8 mouse cellular contexts compared by ENCODE assay signal in genomic region chr1:193702707-193703419, GRCm38 (mm10).
DNase-seq lines count a peak whose midpoint lies in the region; ATAC-seq and TF ChIP-seq lines count a peak whose summit lies in the region.

No protein-coding gene starts in this region.

- in situ Hi-C loops in CH12.LX (cut with MboI; ENCODE audit: low pct_ligation_motif_present, low pct_unique_long_range_greater_than_20kb, low sequenced_read_pairs): no loop called here

- peaks cover 3 to 5% of the 10 kb centered on the region in 2 experiments; a peak in 3 of 4 replicates for H3K4me1 ChIP-seq in CH12.LX (ENCODE audit: control insufficient read depth in 1 of 2, insufficient read depth in 2 of 2)
- no peaks in the 10 kb centered on the region for H3K4me1 ChIP-seq in kidney, adult 2 months (ENCODE audit: control insufficient read depth, insufficient read depth, low read length)
- H3K4me1 ChIP-seq in liver, embryonic 14.5 days (replicated peaks; ENCODE audit: control insufficient read depth in 2 of 2, insufficient read depth in 2 of 2, low read length in 1 of 2): no peaks in the 10 kb centered on the region; a peak in 1 of 4 replicates
- peaks cover 9% of the 10 kb centered on the region for H3K4me1 ChIP-seq in neural tube, embryonic 14.5 days (ENCODE audit: control insufficient read depth, insufficient read depth, low read length)

- H3K4me3 ChIP-seq in CH12.LX (replicated peaks in 1 of 3; ENCODE audit: low read depth in 2 of 3, low read length in 2 of 3, poor library complexity in 1 of 3): no peak overlapping the region
- H3K4me3 ChIP-seq in kidney, adult 2 months (ENCODE audit: insufficient read depth, low read depth, low read length): no peak overlapping the region
- H3K4me3 ChIP-seq in liver, embryonic 14.5 days (ENCODE audit: insufficient read depth in 1 of 2, low read depth in 2 of 2, low read length in 2 of 2): no peak overlapping the region
- no peak overlapping the region for H3K4me3 ChIP-seq in neural tube, embryonic 14.5 days (ENCODE audit: low read depth, low read length)

- DNase-seq in CH12.LX (ENCODE audit: extremely low read depth) (peak; percentile 44), adipocyte (ENCODE audit: low spot score) (peak; percentile 76)
- DNase-seq in embryo, embryonic 10 days (ENCODE audit: low spot score): peak; percentile 81
- DNase-seq in heart, adult 8-10 months (ENCODE audit: low spot score): peak; percentile 33
- peak; percentile 43 for DNase-seq in kidney, adult 2 months
- peak; percentile 9 to 23 (median 17) for DNase-seq in liver, embryonic 14.5 days (ENCODE audit: low read depth in 3 of 3, low spot score in 3 of 3)
- peak; percentile 13 to 22 for DNase-seq in thymus, postnatal 36 days

- H3K9ac ChIP-seq in CH12.LX (ENCODE audit: insufficient read depth, low read depth): no peak overlapping the region
- no peak overlapping the region for H3K9ac ChIP-seq in liver, embryonic 14.5 days (replicated peaks)
- H3K9ac ChIP-seq in neural tube, embryonic 14.5 days (replicated peaks; ENCODE audit: low read depth, low read length): peak overlapping the region; percentile 37; the same call in 1 of the 2 replicates

- TF ChIP-seq EP300 in CH12.LX (IDR thresholded peaks at IDR 0.05; ENCODE audit: low read length): no peak
- no peak for TF ChIP-seq EP300 in liver, embryonic 14.5 days (IDR thresholded peaks at IDR 0.05; ENCODE audit: low read depth)

- no peaks in the 10 kb centered on the region for H3K36me3 ChIP-seq in CH12.LX (replicated peaks in 1 of 2; ENCODE audit: control insufficient read depth in 1 of 2, insufficient read depth in 1 of 2, low read length in 1 of 2)
- no peaks in the 10 kb centered on the region for H3K36me3 ChIP-seq in kidney, adult 2 months (ENCODE audit: control insufficient read depth, insufficient read depth, low read length)
- no peaks in the 10 kb centered on the region for H3K36me3 ChIP-seq in liver, embryonic 14.5 days (replicated peaks; ENCODE audit: control insufficient read depth, insufficient read depth, low read depth)
- no peaks in the 10 kb centered on the region for H3K36me3 ChIP-seq in neural tube, embryonic 14.5 days (ENCODE audit: control insufficient read depth, insufficient read depth, low read length)

- H3K4me2 ChIP-seq in CH12.LX (ENCODE audit: insufficient read depth, low read depth, poor library complexity, severe bottlenecking): peak overlapping the region; percentile 48; the same call in 1 of the 2 replicates
- no peak overlapping the region for H3K4me2 ChIP-seq in liver, embryonic 14.5 days (ENCODE audit: low read depth)
- peak overlapping the region; percentile 46 for H3K4me2 ChIP-seq in neural tube, embryonic 14.5 days (ENCODE audit: low read depth, low read length)

- no peak for TF ChIP-seq POLR2A in CH12.LX (IDR thresholded peaks at IDR 0.05; ENCODE audit: low read depth, low read length)
- no peak for TF ChIP-seq POLR2A in kidney, adult 2 months (IDR thresholded peaks at IDR 0.05; ENCODE audit: low read depth, low read length)

- ATAC-seq in liver, embryonic 14.5 days (ENCODE audit: insufficient read depth): no peak
- peak; percentile 18; the same call in 1 of the 2 replicates for ATAC-seq in neural tube, embryonic 14.5 days (ENCODE audit: low read depth)

- 16% methylated on average over 15 of the region's 15 CpGs for WGBS in kidney, adult 2 months
- 31% methylated on average over 15 of the region's 15 CpGs for WGBS in liver, embryonic 14.5 days (ENCODE audit: insufficient replicate concordance)
- 10% methylated on average over 15 of the region's 15 CpGs for WGBS in neural tube, embryonic 14.5 days

- dilution Hi-C loops in CH12.LX (cut with MboI; ENCODE audit: extremely low pct_ligation_motif_present, extremely low pct_unique_long_range_greater_than_20kb, low sequenced_read_pairs): no loop called here

- peak; percentile 83 to 85 for TF ChIP-seq CTCF in CH12.LX (conservative IDR thresholded peaks at IDR 0.05 in 1 of 2, IDR thresholded peaks at IDR 0.05 in 1 of 2; ENCODE audit: low read depth in 2 of 2, low read length in 2 of 2)
- TF ChIP-seq CTCF in kidney, adult 2 months (conservative IDR thresholded peaks at IDR 0.05; ENCODE audit: insufficient read depth, insufficient read length, low read depth, low read length): peak; percentile 78
- TF ChIP-seq CTCF in liver, embryonic 14.5 days (IDR thresholded peaks at IDR 0.05; ENCODE audit: low read depth): peak; percentile 86

- peaks cover 7% of the 10 kb centered on the region for H3K27me3 ChIP-seq in CH12.LX (replicated peaks)
- H3K27me3 ChIP-seq in kidney, adult 2 months (replicated peaks; ENCODE audit: control insufficient read depth, insufficient read depth, low read length): no peaks in the 10 kb centered on the region
- no peaks in the 10 kb centered on the region for H3K27me3 ChIP-seq in liver, embryonic 14.5 days (ENCODE audit: control insufficient read depth, insufficient read depth, low read length)
- H3K27me3 ChIP-seq in neural tube, embryonic 14.5 days (ENCODE audit: control insufficient read depth, insufficient read depth, low read length): no peaks in the 10 kb centered on the region

- no peaks in the 10 kb centered on the region for H3K79me2 ChIP-seq in CH12.LX (replicated peaks; ENCODE audit: control insufficient read depth, extremely low read depth, insufficient read depth, poor library complexity, severe bottlenecking)

- peak; percentile 16 for TF ChIP-seq RAD21 in CH12.LX (IDR thresholded peaks at IDR 0.05; ENCODE audit: low read depth, low read length)

- no peak overlapping the region for H3K27ac ChIP-seq in CH12.LX (ENCODE audit: insufficient read depth, low read depth)
- H3K27ac ChIP-seq in kidney, adult 2 months (ENCODE audit: insufficient read depth, low read depth, low read length): no peak overlapping the region
- no peak overlapping the region for H3K27ac ChIP-seq in liver, embryonic 14.5 days
- H3K27ac ChIP-seq in neural tube, embryonic 14.5 days (ENCODE audit: low read depth, low read length): peak overlapping the region; percentile 36; the same call in 1 of the 2 replicates

- no peaks in the 10 kb centered on the region for H3K9me3 ChIP-seq in CH12.LX (replicated peaks; ENCODE audit: low read length)
- no peaks in the 10 kb centered on the region for H3K9me3 ChIP-seq in liver, embryonic 14.5 days (ENCODE audit: control insufficient read depth, low read length)
- H3K9me3 ChIP-seq in neural tube, embryonic 14.5 days (ENCODE audit: control insufficient read depth, low read length): no peaks in the 10 kb centered on the region

TF ChIP-seq in CH12.LX, 34 proteins besides CTCF, POLR2A, EP300 and RAD21:
- TF ChIP-seq SMC3 (IDR thresholded peaks at IDR 0.05; ENCODE audit: low read depth, low read length) (peak; percentile 72), IRF4 (IDR thresholded peaks at IDR 0.05; ENCODE audit: low read depth, low read length) (peak; percentile 41; the same call in 1 of the 2 replicates), UBTF (IDR thresholded peaks at IDR 0.05; ENCODE audit: low read depth, low read length) (no peak), MAZ (IDR thresholded peaks at IDR 0.05; ENCODE audit: low read depth, low read length) (no peak)

Comparison
In these comparisons a context has a peak if more than half of its experiments do, and no peak if none do; other contexts are left out.
1. DNase-seq: peak in every context shown above with its lines; median percentile 81 in embryo, embryonic 10 days; 76 in adipocyte; 44 in CH12.LX; 43 in kidney, adult 2 months; 33 in heart, adult 8-10 months; 18 in thymus, postnatal 36 days; 17 in liver, embryonic 14.5 days.